Mouse (Mus musculus) CH12F3 (cell line): Measurements from ENCODE around the gene Idh3b.

Experiments used
- in situ Hi-C: fragments of 300-500 bp; cut with MboI; formaldehyde crosslinking; loops from 2 replicates; pipeline ENCODE4 v1.14.3; 2020; ENCODE audit warnings: low sequenced_read_pairs

Gene Idh3b

GRCm38 (mm10) chr2:130268074-130268473 is 16.3 kb downstream of the Idh3b start:
- in situ Hi-C loops, result no loop called here

DNA sequence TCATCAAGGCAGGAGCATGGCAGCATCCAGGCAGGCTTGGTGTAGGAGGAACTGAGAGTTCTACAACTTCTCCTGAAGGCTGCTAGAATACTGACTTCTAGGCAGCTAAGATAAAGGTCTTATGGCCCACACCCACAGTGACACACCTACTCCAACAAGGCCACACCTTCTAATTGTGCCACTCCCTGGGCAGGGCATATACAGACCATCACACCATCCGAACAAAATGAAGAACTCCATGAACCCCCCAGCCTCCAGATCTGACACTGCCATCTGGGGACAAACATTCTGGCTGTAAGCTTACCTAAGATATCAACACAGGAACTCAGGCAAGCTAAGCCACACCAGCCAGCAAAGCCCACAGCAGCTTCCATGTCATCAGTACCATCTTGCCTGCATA is 18.8 kb downstream of the Idh3b start:
- in situ Hi-C loops, result no loop called here

DNA sequence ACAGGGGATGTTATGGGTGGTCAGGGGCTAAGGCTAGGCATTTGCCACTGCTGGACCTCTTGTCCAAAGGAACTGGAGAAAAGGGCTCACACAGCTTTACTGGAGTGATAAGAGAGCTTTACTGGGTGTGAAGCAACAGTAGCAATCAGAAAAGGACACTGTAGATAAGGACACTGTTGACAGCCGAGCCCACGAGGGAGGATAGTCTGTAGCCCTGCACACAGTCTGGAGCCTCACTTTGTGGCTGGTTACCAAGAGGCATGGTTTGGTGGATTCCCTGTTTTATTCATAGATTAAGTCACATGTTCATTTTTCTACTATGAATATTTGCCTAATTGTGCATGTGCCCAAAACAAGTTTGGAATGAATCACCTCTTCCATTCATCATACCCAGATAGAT is 21.9 kb downstream of the Idh3b start:
- in situ Hi-C loops, result no loop called here

- in situ Hi-C loops, result no loop called here
These were observed 22.4 kb downstream of the Idh3b start for GRCm38 (mm10) chr2:130261914-130262313.

GRCm38 (mm10) chr2:130260822-130261221 is 23.5 kb downstream of the Idh3b start:
- in situ Hi-C loops, result no loop called here

GRCm38 (mm10) chr2:130256762-130257161 is 27.6 kb downstream of the Idh3b start:
- in situ Hi-C loops, result no loop called here

DNA sequence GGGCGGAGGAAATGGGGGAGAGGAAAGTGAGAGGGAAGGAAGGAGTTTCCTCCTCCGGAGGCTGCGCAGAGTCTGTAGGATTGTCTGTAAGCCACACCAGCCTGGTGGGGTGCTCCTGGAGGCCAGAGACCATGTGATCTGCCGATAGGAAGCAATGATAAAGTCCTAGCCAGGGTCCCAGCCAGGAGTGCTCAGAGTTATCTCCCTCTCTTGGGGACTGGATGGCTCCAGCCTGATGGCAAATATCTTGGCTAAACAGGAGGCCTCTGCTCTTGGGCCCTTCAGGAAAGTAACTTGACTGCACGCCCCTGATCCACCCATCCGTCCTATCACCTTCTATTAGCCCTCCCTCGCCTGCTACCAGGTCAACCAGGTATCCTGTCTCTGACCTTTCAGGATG is 36.1 kb downstream of the Idh3b start:
- in situ Hi-C loops, result no loop called here

- in situ Hi-C loops, result no loop called here
These were observed 37.4 kb downstream of the Idh3b start for GRCm38 (mm10) chr2:130246912-130247311.
